Mouse (Mus musculus) lung, postnatal 0 days (tissue): ENCODE results near the gene Akt1. TPM values are rescaled to one million over a fixed set of nuclear protein-coding genes. Genes with fewer than 3 reads are reported as not detected.

ENCODE experiments used
- ATAC-seq: fragments of 200-750 bp; cut with Nextera tagmentation; 2 replicates; pipeline ENCODE4 v1.8.0; 2017; ENCODE audit warnings: moderate library complexity
- DNase-seq: peaks from one replicate; pipeline ENCODE4 v3.0.0-alpha.2; 2016; ENCODE audit warnings: low spot score
- H3K27ac ChIP-seq: fragments of 300-500 bp; sonication (generic); 2 replicates; pipeline ENCODE4 v1.5.1; 2014; ENCODE audit warnings: antibody characterized with exemption, mild to moderate bottlenecking, low read length, mixed read lengths
- H3K27me3 ChIP-seq: fragments of 300-500 bp; sonication (generic); replicated peaks from 2 replicates; pipeline ENCODE4 v1.6.1; 2014; ENCODE audit warnings: low read length, mixed read lengths; ENCODE audit not compliant: insufficient read depth
- H3K36me3 ChIP-seq: fragments of 300-500 bp; sonication (generic); 2 replicates; pipeline ENCODE4 v1.6.1; 2014; ENCODE audit warnings: low read length, mixed read lengths; ENCODE audit not compliant: insufficient read depth
- H3K4me1 ChIP-seq: fragments of 300-500 bp; sonication (generic); 2 replicates; pipeline ENCODE4 v1.6.1; 2014; ENCODE audit warnings: antibody characterized with exemption, low read depth, low read length, mixed read lengths; ENCODE audit not compliant: insufficient read depth
- H3K4me2 ChIP-seq: fragments of 300-500 bp; sonication (generic); replicated peaks from 2 replicates; pipeline ENCODE4 v1.6.1; 2014; ENCODE audit warnings: low read depth, mild to moderate bottlenecking, low read length, moderate library complexity, mixed read lengths
- H3K4me3 ChIP-seq: fragments of 300-500 bp; sonication (generic); 2 replicates; pipeline ENCODE4 v1.5.1; 2014; ENCODE audit warnings: low read depth, low read length
- H3K9ac ChIP-seq: fragments of 300-500 bp; sonication (generic); replicated peaks from 2 replicates; pipeline ENCODE4 v1.6.1; 2014; ENCODE audit warnings: low read depth, mild to moderate bottlenecking
- H3K9me3 ChIP-seq: fragments of 300-500 bp; sonication (generic); 2 replicates; pipeline ENCODE4 v1.6.1; 2016; ENCODE audit warnings: low read length, mixed read lengths
- CTCF ChIP-seq: IDR thresholded peaks from 2 replicates; pipeline ENCODE4 v1.5.1; 2016; ENCODE audit warnings: antibody characterized with exemption, mild to moderate bottlenecking
- EP300 ChIP-seq: IDR thresholded peaks from 2 replicates; pipeline ENCODE4 v1.6.1; 2016; ENCODE audit warnings: antibody characterized with exemption, mild to moderate bottlenecking, control low read depth
- WGBS: fragments of 180-500 bp; shearing (Covaris S2); extraction: QIAGEN DNeasy Blood & Tissue Kit; methylation state at CpG from one replicate; pipeline ENCODE4 v1.1.7; 2014; 5-methylcytosine and 5-hydroxymethylcytosine counted together
- polyA plus RNA-seq: library from polyadenylated mRNA; unstranded; fragments of >200 nt; fragmentation: Nextera tagmentation; extraction: Ambion mirVana; gene quantifications from 2 replicates; pipeline ENCODE4 v1.2.1, GENCODE M21; 2015

The Akt1 gene
- polyA plus RNA-seq, 1 experiment from 2014 or later = 78.8 TPM

DNA sequence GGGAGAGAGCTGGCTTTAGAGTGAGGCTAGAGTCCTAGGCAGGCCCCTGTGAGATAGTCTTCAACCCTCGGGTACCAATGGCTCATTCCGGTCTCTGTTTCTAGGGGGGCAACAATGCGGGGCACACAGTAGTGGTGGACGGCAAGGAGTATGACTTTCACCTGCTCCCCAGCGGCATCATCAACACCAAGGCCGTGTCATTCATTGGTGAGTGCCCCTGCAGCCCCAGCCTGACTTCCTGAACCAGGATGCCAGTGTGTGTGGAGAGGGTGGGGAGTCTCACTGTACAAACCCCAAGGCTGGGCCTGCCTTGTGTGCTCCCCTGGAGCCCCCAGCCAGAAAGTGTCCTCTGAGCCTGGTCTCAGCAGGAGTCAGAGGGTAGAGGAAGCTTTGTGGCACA is 46.5 kb downstream of the Akt1 start:
- H3K36me3 ChIP-seq = no peaks in the 10 kb centered on the region
- ATAC-seq (no peak), DNase-seq (no peak)
- H3K9me3 ChIP-seq = no peaks in the 10 kb centered on the region
- TF ChIP-seq CTCF = no peak
- TF ChIP-seq EP300 = no peak
- H3K4me2 ChIP-seq = no peak overlapping the region
- H3K4me1 ChIP-seq = peaks cover 21% of the 10 kb centered on the region
- H3K27ac ChIP-seq = peak overlapping the region; percentile 85
- WGBS = 71% methylated on average over 6 of the region's 6 CpGs
- H3K9ac ChIP-seq = no peak overlapping the region
- H3K27me3 ChIP-seq = no peaks in the 10 kb centered on the region
- H3K4me3 ChIP-seq = no peak overlapping the region

- peak; percentile 45 for DNase-seq
- H3K9me3 ChIP-seq = no peaks in the 10 kb centered on the region
- 0 out of 2 replicates have a peak overlapping the region, but pooled peaks have one; percentile 85 for H3K27ac ChIP-seq
- TF ChIP-seq EP300 (no peak), CTCF (peak; percentile 67)
- peaks cover 21% of the 10 kb centered on the region for H3K4me1 ChIP-seq
- 63% methylated on average over 7 of the region's 7 CpGs for WGBS
- no peaks in the 10 kb centered on the region for H3K36me3 ChIP-seq
- H3K27me3 ChIP-seq = peaks cover 4% of the 10 kb centered on the region; the same call in 1 of the 2 replicates
- H3K4me3 ChIP-seq = no peak overlapping the region
- ATAC-seq = no peak
- no peak overlapping the region for H3K9ac ChIP-seq
- no peak overlapping the region for H3K4me2 ChIP-seq
These were observed 47.4 kb downstream of the Akt1 start for GRCm38 (mm10) chr12:112627097-112627881.

DNA sequence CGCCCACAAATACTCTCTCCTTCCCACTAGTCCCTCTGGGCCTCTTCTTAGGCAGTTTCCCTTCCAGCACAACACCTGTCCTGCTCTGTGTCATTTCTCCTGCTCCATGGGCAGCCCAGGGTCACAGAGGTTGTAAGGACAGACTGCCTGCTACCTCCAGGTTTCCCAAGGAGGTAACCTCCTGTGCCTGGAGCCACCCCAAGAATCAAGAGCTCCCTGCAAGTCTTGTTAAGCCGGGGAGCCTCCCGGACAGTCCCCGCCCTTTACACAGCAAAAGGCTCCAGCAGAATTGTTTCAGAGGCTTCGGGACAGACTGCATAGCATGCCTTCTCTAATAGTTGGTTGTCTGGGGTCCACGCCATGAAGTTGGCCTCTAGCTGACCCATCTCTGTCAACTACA is 48.2 kb downstream of the Akt1 start:
- 0 out of 2 replicates have a peak overlapping the region, but pooled peaks have one; percentile 6 for H3K27ac ChIP-seq
- 68% methylated on average over 6 of the region's 6 CpGs for WGBS
- H3K4me3 ChIP-seq = no peak overlapping the region
- H3K4me2 ChIP-seq = no peak overlapping the region
- ATAC-seq (no peak), DNase-seq (no peak)
- peaks cover 4% of the 10 kb centered on the region; the same call in 1 of the 2 replicates for H3K27me3 ChIP-seq
- H3K36me3 ChIP-seq = no peaks in the 10 kb centered on the region
- TF ChIP-seq CTCF (no peak), EP300 (no peak)
- H3K9ac ChIP-seq = no peak overlapping the region
- no peaks in the 10 kb centered on the region for H3K9me3 ChIP-seq
- peaks cover 15% of the 10 kb centered on the region for H3K4me1 ChIP-seq

DNA sequence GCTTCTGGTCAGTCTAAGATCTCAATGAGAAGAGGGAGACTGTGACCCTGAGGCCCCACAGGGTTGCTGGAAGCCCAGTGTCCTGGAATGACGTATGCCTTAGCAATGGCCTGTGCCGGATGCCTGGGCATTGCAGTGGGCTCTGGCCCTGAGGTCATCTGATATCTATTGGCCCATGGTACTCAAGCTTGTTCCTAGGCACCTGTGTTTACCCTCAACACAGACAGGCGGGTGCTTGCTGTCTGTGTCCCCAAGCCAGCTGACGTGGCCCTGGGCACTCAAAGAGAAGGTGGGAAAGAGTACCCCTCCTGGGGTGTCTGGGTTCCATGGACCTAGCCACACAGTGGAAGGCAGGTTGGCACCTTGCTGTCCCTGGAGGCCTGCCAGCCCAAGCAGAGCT is 49.0 kb downstream of the Akt1 start:
- H3K9me3 ChIP-seq = no peaks in the 10 kb centered on the region
- H3K4me3 ChIP-seq = no peak overlapping the region
- peaks cover 15% of the 10 kb centered on the region for H3K4me1 ChIP-seq
- H3K4me2 ChIP-seq = no peak overlapping the region
- H3K27ac ChIP-seq = no peak overlapping the region
- no peak for TF ChIP-seq CTCF
- peaks cover 4% of the 10 kb centered on the region; the same call in 1 of the 2 replicates for H3K27me3 ChIP-seq
- H3K9ac ChIP-seq = no peak overlapping the region
- H3K36me3 ChIP-seq = no peaks in the 10 kb centered on the region
- DNase-seq (no peak), ATAC-seq (no peak)
- WGBS = 70% methylated on average over 3 of the region's 4 CpGs

GRCm38 (mm10) chr12:112623742-112624141 is 50.9 kb downstream of the Akt1 start:
- no peaks in the 10 kb centered on the region for H3K36me3 ChIP-seq
- no peak overlapping the region for H3K9ac ChIP-seq
- 20% methylated on average over 2 of the region's 2 CpGs for WGBS
- ATAC-seq (no peak), DNase-seq (peak; percentile 77)
- peaks cover 4% of the 10 kb centered on the region; the same call in 1 of the 2 replicates for H3K27me3 ChIP-seq
- TF ChIP-seq EP300 (no peak), CTCF (peak; percentile 91)
- peaks cover 12% of the 10 kb centered on the region for H3K4me1 ChIP-seq
- H3K27ac ChIP-seq = no peak overlapping the region
- H3K4me3 ChIP-seq = no peak overlapping the region
- H3K4me2 ChIP-seq = no peak overlapping the region
- H3K9me3 ChIP-seq = no peaks in the 10 kb centered on the region

GRCm38 (mm10) chr12:112621900-112622299 is 52.8 kb downstream of the Akt1 start:
- Histone ChIP-seq H3K4me1 (peaks cover 6% of the 10 kb centered on the region), H3K27ac (no peak overlapping the region), H3K4me2 (no peak overlapping the region), H3K27me3 (peaks cover 4% of the 10 kb centered on the region; the same call in 1 of the 2 replicates), H3K9me3 (no peaks in the 10 kb centered on the region), H3K4me3 (no peak overlapping the region), H3K36me3 (no peaks in the 10 kb centered on the region), H3K9ac (no peak overlapping the region)
- DNase-seq (peak; percentile 61), ATAC-seq (no peak)
- 66% methylated on average over 3 of the region's 3 CpGs for WGBS
- no peak for TF ChIP-seq CTCF
- TF ChIP-seq EP300 = no peak
